Mouse (Mus musculus) inflammation-experienced regulatory T-cells (primary cell): ENCODE measurements around the gene Plekha3. TPM values are rescaled to one million over a fixed set of nuclear protein-coding genes. Genes with fewer than 3 reads are reported as not detected.

Experiments
- polyA plus RNA-seq, 2 experiments: library from polyadenylated mRNA; unstranded; fragments of 100-300 nt; shearing (Covaris generic); gene quantifications; one replicate each; pipeline ENCODE4 v1.2.1; 2017

Plekha3 gene
- polyA plus RNA-seq, result 10 to 100 TPM; 44.7 to 52.4 TPM

DNA sequence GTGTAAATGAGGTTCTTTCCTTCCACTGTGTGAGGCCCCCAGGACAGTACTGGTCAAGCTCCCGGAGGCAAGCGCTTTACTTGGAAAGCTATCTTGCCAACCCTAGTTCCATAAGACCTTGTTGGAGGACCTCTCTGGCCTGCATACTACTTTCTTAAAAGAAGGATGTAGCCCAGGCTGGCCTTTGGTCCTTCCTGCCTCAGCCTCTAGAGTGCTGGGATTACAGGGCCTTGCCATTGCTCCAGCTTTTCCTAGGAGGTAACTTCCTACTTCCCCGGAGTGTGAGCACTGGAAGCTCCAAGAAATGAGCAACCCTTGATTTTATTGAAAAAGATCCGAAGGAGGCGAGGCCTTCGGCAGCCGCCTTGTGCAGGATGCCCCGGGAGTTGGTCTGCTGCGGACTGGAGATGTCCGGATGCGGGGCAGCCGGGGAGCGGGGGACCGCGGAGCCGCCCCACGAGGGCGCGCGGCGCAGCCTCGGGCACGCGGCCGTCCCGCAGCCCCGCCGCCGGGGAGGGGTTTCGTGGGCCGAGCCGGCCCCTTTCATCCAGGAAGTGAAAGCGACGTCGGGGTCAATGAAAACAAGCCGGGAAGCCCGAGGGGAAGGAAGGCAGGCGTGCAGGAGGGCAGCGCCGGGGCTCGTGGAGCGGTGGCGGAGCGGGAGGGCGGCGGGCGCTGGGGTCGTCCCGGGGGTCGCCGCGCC lies at the start of gene Plekha3:
Gene Plekha3 (plus strand): TSS at position 557 of the 703 bp plus-strand sequence.

DNA sequence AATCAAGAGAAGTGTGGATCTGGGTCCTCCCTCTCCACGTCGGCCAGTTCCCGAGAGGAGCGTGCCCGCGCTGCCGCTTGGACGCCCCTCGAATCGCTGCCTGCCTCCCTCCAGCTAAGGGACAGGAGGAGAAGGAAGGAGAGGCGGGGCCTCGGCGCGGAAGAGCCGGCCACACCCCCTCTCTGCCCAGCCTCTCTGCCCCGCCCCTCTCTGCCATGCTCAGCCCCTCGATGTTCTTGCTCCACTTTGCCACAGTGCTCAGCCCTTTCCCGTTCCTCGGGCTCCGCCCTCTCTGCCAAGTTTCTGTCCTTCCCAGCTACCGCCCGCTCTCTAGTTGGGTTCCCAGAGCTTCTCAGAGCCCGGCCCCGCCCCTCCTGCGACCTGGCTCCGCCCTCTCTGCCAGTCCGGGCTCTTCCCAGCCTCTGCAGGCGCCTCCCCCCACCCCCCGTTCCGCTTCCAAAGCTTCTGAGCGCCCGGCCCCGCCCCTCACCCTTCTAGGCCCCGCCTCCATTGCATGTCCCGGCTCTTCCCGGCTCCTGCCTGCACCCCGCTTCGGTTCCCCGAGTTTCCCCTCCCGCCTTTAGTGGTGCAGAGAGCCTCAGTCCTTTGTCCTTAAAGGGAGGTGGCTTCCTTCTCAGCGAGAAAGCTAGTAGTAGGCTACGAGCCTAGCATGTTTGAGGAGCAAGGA lies 27.1 kb upstream of the Plekha3 start, which contains the start of the genes Prkra and Pjvk:
Gene Prkra (minus strand): TSS at position 133 of the 688 bp plus-strand sequence.
Gene Pjvk (plus strand): TSS at position 594 of the 688 bp plus-strand sequence.

DNA sequence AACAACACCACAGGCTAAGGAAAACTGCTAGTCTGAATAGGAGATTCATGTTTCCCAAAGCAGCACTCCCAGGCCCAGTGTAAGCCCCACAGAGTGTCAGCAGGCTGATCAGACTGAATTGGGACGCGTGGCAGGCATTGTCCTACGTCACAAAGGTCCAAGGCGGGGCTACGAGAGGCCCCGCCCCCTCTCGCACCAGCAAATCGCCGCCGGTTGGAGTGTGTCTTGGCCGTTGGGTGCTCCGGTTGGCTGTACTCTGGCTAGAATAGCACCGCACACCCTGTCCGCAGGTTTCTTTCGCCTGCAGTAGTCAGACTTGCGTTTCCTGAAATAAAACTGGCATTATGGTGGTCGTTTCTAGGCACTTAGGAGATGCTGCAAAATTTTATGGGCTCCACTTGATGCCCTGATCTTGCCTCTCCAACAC lies 2.1 kb upstream of the Plekha3 start, which contains the start of gene Fkbp7:
Gene Fkbp7 (minus strand): TSS at position 151 of the 427 bp plus-strand sequence.

Other genes with a start within 250 kb of the Plekha3 start
- gene Prkra, start 27.3 kb upstream of the Plekha3 start, polyA plus RNA-seq, result 1 to 10 TPM; 7.7 to 8.8 TPM
- gene Pjvk, start 26.8 kb upstream of the Plekha3 start, polyA plus RNA-seq, result under 1 TPM in 1 of 2 experiments, not detected in 1; 0.77 TPM
- 1 to 10 TPM; 2.8 to 4.1 TPM for gene Fkbp7, start 2.2 kb upstream of the Plekha3 start, polyA plus RNA-seq